Mouse (Mus musculus) liver, postnatal 0 days (tissue): ENCODE results near the gene 0610040J01Rik.

Experiments
- CTCF ChIP-seq: sonication (generic); IDR thresholded peaks from 2 replicates; pipeline ENCODE4 v1.5.1; 2016; ENCODE audit warnings: antibody characterized with exemption, low read depth
- EP300 ChIP-seq: IDR thresholded peaks from 2 replicates; pipeline ENCODE4 v1.6.1; 2016; ENCODE audit warnings: antibody characterized with exemption, low read depth, mild to moderate bottlenecking

DNA sequence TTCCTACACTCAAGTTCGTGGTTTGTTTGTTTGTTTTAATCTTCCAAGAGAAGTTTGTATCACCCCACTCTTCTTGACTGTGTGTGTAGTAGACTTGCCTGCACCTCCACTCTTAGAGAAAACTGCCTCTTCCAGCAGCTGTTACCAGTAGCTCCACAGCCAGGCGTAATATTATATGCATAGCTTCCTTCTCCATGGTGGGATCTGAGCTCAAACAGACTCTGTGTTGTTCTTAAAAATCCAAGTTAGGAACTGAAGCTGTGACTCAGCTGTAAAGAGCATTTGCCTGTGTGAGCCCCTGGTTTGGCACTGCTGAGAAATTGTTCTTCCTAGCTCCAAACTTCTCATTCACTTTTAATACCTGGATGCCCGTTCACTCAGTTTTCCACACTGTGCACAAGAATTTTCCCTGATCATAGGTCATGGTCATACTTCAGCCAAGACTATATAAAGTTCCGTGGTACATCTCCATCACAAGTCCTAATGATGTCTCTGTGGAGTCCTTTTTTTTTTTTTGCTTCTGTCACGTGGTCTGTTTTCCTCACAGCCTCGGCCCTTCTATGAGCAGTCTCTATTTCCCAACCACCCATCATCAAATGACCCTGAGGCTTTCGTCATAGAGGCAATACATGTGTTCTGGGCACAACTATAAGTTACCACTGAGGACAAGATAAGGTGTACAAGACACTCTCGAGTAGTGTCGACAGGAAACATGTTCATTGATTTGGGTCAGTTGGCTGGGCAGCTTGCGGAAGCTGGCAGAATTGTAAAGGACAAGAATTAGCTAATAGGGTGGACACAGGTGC is 16.4 kb downstream of the 0610040J01Rik start:
- TF ChIP-seq CTCF = no peak
- peak; percentile 61; the same call in 1 of the 2 replicates for TF ChIP-seq EP300
